Mouse (Mus musculus) 3134 (cell line): ENCODE results near the gene Olfr490.

ENCODE experiments used
- DNase-seq: peaks from one replicate; pipeline ENCODE4 v3.0.0-alpha.2; 2011; ENCODE audit warnings: low spot score; ENCODE audit not compliant: insufficient read length; ENCODE audit errors: extremely low read depth

Gene Olfr490

GRCm38 (mm10) chr7:108288834-108289233 lies at the start of gene Olfr490:
Gene Olfr490, minus strand, starts transcription at chr7:108288934.
- DNase-seq, result no peak

DNA sequence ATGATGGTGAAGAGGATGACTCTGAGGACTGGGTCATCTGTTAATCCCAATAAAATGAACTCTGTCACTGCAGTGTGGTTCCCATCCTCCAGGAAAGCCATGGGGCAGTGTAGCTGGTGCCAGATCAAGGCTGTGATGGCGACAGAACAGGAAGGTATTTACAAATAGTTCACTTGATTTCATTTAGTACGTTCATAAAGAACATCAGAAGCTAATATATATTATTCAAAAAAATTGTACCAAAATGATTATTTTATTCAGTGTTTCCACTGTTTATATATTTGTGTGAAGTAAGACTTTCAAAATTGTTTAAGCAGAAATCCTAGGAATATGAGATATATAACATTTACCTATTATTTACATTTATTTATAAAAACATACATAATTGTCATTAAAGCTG lies 34.8 kb upstream of the Olfr490 start, which contains the start of gene Olfr492:
Gene Olfr492 (minus strand): TSS at position 101 of the 400 bp plus-strand sequence.
- no peak for DNase-seq

- DNase-seq, result no peak
These were observed 24.4 kb upstream of the Olfr490 start, which contains the start of gene Olfr491 for GRCm38 (mm10) chr7:108313151-108313550. Gene Olfr491, plus strand, starts transcription at chr7:108313451.

DNA sequence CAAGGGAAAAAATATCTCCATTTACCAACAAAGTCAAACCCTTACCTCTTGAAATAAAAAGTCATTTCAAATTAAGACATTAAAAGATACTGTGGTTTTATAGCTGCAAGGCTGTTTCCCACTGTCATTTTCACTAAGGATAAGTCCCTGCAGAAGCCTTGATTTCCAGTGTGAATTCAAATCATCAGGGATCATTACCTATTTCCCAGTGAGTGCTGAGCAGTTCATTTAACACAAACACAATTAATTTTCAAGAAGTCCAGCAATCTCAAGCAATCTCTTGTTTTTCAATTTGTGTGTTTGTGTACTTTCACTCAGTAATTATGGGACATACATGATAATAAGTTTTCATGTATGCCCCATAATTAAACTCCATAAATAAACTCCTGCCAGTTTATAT lies 30.5 kb downstream of the Olfr490 start, which contains the start of gene Olfr488:
Gene Olfr488 (minus strand): TSS at position 101 of the 400 bp plus-strand sequence.
- no peak for DNase-seq
